Mouse (Mus musculus): ENCODE measurements around the gene Gm45062. TPM values are rescaled to one million over a fixed set of nuclear protein-coding genes. Genes with fewer than 3 reads are reported as not detected.

Gene Gm45062
- total and polyA plus RNA-seq, 3 experiments: 2.7 to 4.1 (median 3.2) TPM

- no peaks in the 10 kb centered on the region for H3K27me3 ChIP-seq (replicated peaks)
- H3K4me2 ChIP-seq (ENCODE audit: insufficient read depth, low read depth, poor library complexity, severe bottlenecking): no peak overlapping the region
- H3K9ac ChIP-seq (ENCODE audit: insufficient read depth, low read depth): no peak overlapping the region
- DNase-seq (ENCODE audit: extremely low read depth): no peak
- dilution Hi-C loops (cut with MboI; ENCODE audit: extremely low pct_ligation_motif_present, extremely low pct_unique_long_range_greater_than_20kb, low sequenced_read_pairs): no loop called here
- H3K4me1 ChIP-seq (ENCODE audit: control insufficient read depth in 1 of 2, insufficient read depth in 2 of 2): peaks cover 10 to 63% of the 10 kb centered on the region in 2 experiments
- no peaks in the 10 kb centered on the region for H3K9me3 ChIP-seq (replicated peaks; ENCODE audit: low read length)
- in situ Hi-C loops (cut with MboI; ENCODE audit: low pct_ligation_motif_present, low pct_unique_long_range_greater_than_20kb, low sequenced_read_pairs): no loop called here
- no peaks in the 10 kb centered on the region for H3K79me2 ChIP-seq (replicated peaks; ENCODE audit: control insufficient read depth, extremely low read depth, insufficient read depth, poor library complexity, severe bottlenecking)
- no peak for TF ChIP-seq POLR2AphosphoS2 (IDR thresholded peaks at IDR 0.05; ENCODE audit: low read depth, low read length)
- no peak for TF ChIP-seq EP300 (IDR thresholded peaks at IDR 0.05; ENCODE audit: low read length)
- no peak for TF ChIP-seq ETS1 (conservative IDR thresholded peaks at IDR 0.05; ENCODE audit: low read depth, low read length)
- no peak for TF ChIP-seq IRF4 (IDR thresholded peaks at IDR 0.05; ENCODE audit: low read depth, low read length)
- TF ChIP-seq PAX5 (IDR thresholded peaks at IDR 0.05; ENCODE audit: low read length): no peak
- no peak for TF ChIP-seq ZKSCAN1 (IDR thresholded peaks at IDR 0.05; ENCODE audit: borderline replicate concordance, low read depth, low read length)
- no peak for TF ChIP-seq NRF1 (IDR thresholded peaks at IDR 0.05; ENCODE audit: low read depth, low read length)
- no peak for TF ChIP-seq HCFC1 (IDR thresholded peaks at IDR 0.05; ENCODE audit: low read depth, low read length)
- no peak for TF ChIP-seq MXI1 (IDR thresholded peaks at IDR 0.05; ENCODE audit: low read depth, low read length)
- no peak for TF ChIP-seq RAD21 (IDR thresholded peaks at IDR 0.05; ENCODE audit: low read depth, low read length)
- TF ChIP-seq KAT2A (IDR thresholded peaks at IDR 0.05; ENCODE audit: insufficient replicate concordance, low read length): no peak
- TF ChIP-seq TBP (conservative IDR thresholded peaks at IDR 0.05; ENCODE audit: low read depth, low read length): no peak
- TF ChIP-seq MAZ (IDR thresholded peaks at IDR 0.05; ENCODE audit: low read depth, low read length): no peak
- TF ChIP-seq USF1 (IDR thresholded peaks at IDR 0.05; ENCODE audit: low read depth, low read length): no peak
- no peak for TF ChIP-seq ZC3H11A (IDR thresholded peaks at IDR 0.05; ENCODE audit: low read depth, low read length)
- no peak for TF ChIP-seq SMC3 (IDR thresholded peaks at IDR 0.05; ENCODE audit: low read depth, low read length)
- H3K36me3 ChIP-seq (replicated peaks in 1 of 2; ENCODE audit: control insufficient read depth in 1 of 2, insufficient read depth in 1 of 2, low read length in 1 of 2): no peaks in the 10 kb centered on the region
- H3K4me3 ChIP-seq (replicated peaks in 1 of 3; ENCODE audit: low read depth in 2 of 3, low read length in 2 of 3, poor library complexity in 1 of 3): no peak overlapping the region
- peak overlapping the region; percentile 92; the same call in 1 of the 2 replicates for H3K27ac ChIP-seq (ENCODE audit: insufficient read depth, low read depth)
Measured at GRCm38 (mm10) chr6:8486391-8487043, 227.3 kb downstream of the Gm45062 start.

- peaks cover 10 to 63% of the 10 kb centered on the region in 2 experiments for H3K4me1 ChIP-seq (ENCODE audit: control insufficient read depth in 1 of 2, insufficient read depth in 2 of 2)
- dilution Hi-C loops (cut with MboI; ENCODE audit: extremely low pct_ligation_motif_present, extremely low pct_unique_long_range_greater_than_20kb, low sequenced_read_pairs): no loop called here
- H3K4me3 ChIP-seq (replicated peaks in 1 of 3; ENCODE audit: low read depth in 2 of 3, low read length in 2 of 3, poor library complexity in 1 of 3): peak overlapping the region in 1 of 3 experiments; percentile 4
- in situ Hi-C loops (cut with MboI; ENCODE audit: low pct_ligation_motif_present, low pct_unique_long_range_greater_than_20kb, low sequenced_read_pairs): no loop called here
- DNase-seq (ENCODE audit: extremely low read depth): no peak
- H3K9me3 ChIP-seq (replicated peaks; ENCODE audit: low read length): no peaks in the 10 kb centered on the region
- H3K27me3 ChIP-seq (replicated peaks): no peaks in the 10 kb centered on the region
- H3K27ac ChIP-seq (ENCODE audit: insufficient read depth, low read depth): 0 out of 2 replicates have a peak overlapping the region, but pooled peaks have one; percentile 1
- H3K4me2 ChIP-seq (ENCODE audit: insufficient read depth, low read depth, poor library complexity, severe bottlenecking): no peak overlapping the region
- no peaks in the 10 kb centered on the region for H3K36me3 ChIP-seq (replicated peaks in 1 of 2; ENCODE audit: control insufficient read depth in 1 of 2, insufficient read depth in 1 of 2, low read length in 1 of 2)
- H3K9ac ChIP-seq (ENCODE audit: insufficient read depth, low read depth): no peak overlapping the region
- TF ChIP-seq JUND (conservative IDR thresholded peaks at IDR 0.05; ENCODE audit: low read depth, low read length) (no peak), NRF1 (IDR thresholded peaks at IDR 0.05; ENCODE audit: low read depth, low read length) (no peak), ZMIZ1 (IDR thresholded peaks at IDR 0.05; ENCODE audit: low read depth, low read length) (no peak), MAZ (IDR thresholded peaks at IDR 0.05; ENCODE audit: low read depth, low read length) (no peak), SIN3A (IDR thresholded peaks at IDR 0.05; ENCODE audit: low read length) (no peak), BHLHE40 (IDR thresholded peaks at IDR 0.05; ENCODE audit: low read depth, low read length) (no peak), POLR2AphosphoS2 (IDR thresholded peaks at IDR 0.05; ENCODE audit: low read depth, low read length) (no peak), KAT2A (IDR thresholded peaks at IDR 0.05; ENCODE audit: insufficient replicate concordance, low read length) (no peak), IRF4 (IDR thresholded peaks at IDR 0.05; ENCODE audit: low read depth, low read length) (no peak), NELFE (IDR thresholded peaks at IDR 0.05; ENCODE audit: low read depth, low read length) (no peak), SMC3 (IDR thresholded peaks at IDR 0.05; ENCODE audit: low read depth, low read length) (no peak), ZKSCAN1 (IDR thresholded peaks at IDR 0.05; ENCODE audit: borderline replicate concordance, low read depth, low read length) (no peak), EP300 (IDR thresholded peaks at IDR 0.05; ENCODE audit: low read length) (no peak), USF1 (IDR thresholded peaks at IDR 0.05; ENCODE audit: low read depth, low read length) (no peak)
- no peaks in the 10 kb centered on the region for H3K79me2 ChIP-seq (replicated peaks; ENCODE audit: control insufficient read depth, extremely low read depth, insufficient read depth, poor library complexity, severe bottlenecking)
Measured at GRCm38 (mm10) chr6:8487044-8487853, 228.0 kb downstream of the Gm45062 start.
